Mouse (Mus musculus) heart, embryonic 16.5 days (tissue): ENCODE data around the gene Lamtor2. TPM values are rescaled to one million over a fixed set of nuclear protein-coding genes. Genes with fewer than 3 reads are reported as not detected.

Experiments
- ATAC-seq: fragments of 200-750 bp; cut with Nextera tagmentation; replicated peaks from 2 replicates; pipeline ENCODE4 v1.8.0; 2017; ENCODE audit warnings: moderate number of reproducible peaks; ENCODE audit not compliant: insufficient read depth, low FRiP score; ENCODE audit errors: extremely low read depth
- H3K27ac ChIP-seq: fragments of 300-500 bp; sonication (generic); 2 replicates; pipeline ENCODE4 v1.5.1; 2014; ENCODE audit warnings: mild to moderate bottlenecking, low read length, control low read depth, moderate library complexity
- H3K27me3 ChIP-seq: fragments of 300-500 bp; sonication (generic); 2 replicates; pipeline ENCODE4 v1.6.1; 2014; ENCODE audit warnings: low read length, mixed read lengths; ENCODE audit not compliant: control insufficient read depth, insufficient read depth
- H3K36me3 ChIP-seq: fragments of 300-500 bp; sonication (generic); 2 replicates; pipeline ENCODE4 v1.6.1; 2014; ENCODE audit not compliant: control insufficient read depth, insufficient read depth
- H3K4me1 ChIP-seq: fragments of 300-500 bp; sonication (generic); 2 replicates; pipeline ENCODE4 v1.6.1; 2014; ENCODE audit warnings: low read length, mixed read lengths; ENCODE audit not compliant: control insufficient read depth, insufficient read depth
- H3K4me2 ChIP-seq: fragments of 300-500 bp; sonication (generic); 2 replicates; pipeline ENCODE4 v1.6.1; 2014; ENCODE audit warnings: low read depth, mild to moderate bottlenecking, control low read depth, low read length
- H3K4me3 ChIP-seq: fragments of 300-500 bp; sonication (generic); 2 replicates; pipeline ENCODE4 v1.5.1; 2014; ENCODE audit warnings: mild to moderate bottlenecking, control low read depth, low read length
- H3K9ac ChIP-seq: fragments of 300-500 bp; sonication (generic); 2 replicates; pipeline ENCODE4 v1.6.1; 2014; ENCODE audit warnings: low read length, control low read depth
- H3K9me3 ChIP-seq: fragments of 300-500 bp; sonication (generic); replicated peaks from 2 replicates; pipeline ENCODE4 v1.6.1; 2016; ENCODE audit warnings: low read length; ENCODE audit not compliant: control insufficient read depth
- WGBS: fragments of 180-500 bp; shearing (Covaris S2); extraction: QIAGEN DNeasy Blood & Tissue Kit; methylation state at CpG from one replicate; pipeline ENCODE4 v1.1.7; 2014; 5-methylcytosine and 5-hydroxymethylcytosine counted together
- polyA plus RNA-seq: library from polyadenylated mRNA; unstranded; fragments of >200 nt; fragmentation: Nextera tagmentation; extraction: Ambion mirVana; gene quantifications from 2 replicates; pipeline ENCODE4 v1.2.1, GENCODE M21; 2015

Lamtor2 gene
- polyA plus RNA-seq, 1 experiment from 2014 or later: 139 TPM

DNA sequence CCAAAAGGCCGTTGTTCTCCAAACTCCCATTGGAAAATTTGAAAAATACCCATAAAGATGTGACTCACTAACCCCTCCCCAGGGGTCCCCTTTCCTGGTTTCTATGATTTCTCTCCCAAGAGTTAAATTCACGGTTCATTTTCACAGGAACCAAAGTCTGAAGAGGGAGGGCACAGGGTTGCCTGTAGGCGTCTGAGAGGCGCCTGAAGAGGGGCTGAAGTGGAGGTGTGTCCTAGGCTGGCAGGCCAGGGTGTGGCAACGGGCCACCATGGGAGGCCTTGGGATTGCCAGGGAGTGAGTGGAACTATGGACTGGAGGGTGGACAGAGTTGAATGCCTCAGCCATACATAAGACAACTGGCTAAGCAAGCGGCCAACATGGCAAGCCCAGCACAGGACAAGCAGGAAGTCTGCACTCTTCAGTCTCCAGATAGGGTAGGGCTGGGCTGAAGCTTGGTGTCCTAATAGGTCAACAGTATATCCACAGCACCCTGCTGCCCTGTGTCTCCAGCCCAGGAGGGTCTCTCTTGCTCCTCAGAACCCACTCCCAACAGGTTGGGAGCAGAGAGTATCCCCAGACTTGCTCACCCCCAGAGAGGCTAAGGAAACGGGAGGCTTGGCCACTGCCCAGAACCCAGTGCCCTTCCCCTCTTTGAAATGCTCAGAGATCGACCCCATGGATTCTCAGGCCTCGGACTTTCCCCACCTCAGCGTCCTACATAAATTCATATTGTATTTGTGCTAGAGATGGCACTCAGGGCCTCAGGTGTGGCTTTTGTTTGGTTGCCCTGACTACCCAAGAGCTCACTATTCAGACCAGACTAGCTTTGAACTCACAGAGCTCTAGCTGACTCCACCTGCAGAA lies 38.4 kb downstream of the Lamtor2 start:
- no peak for ATAC-seq
- Histone ChIP-seq H3K9me3 (no peaks in the 10 kb centered on the region), H3K4me3 (no peak overlapping the region), H3K4me2 (no peak overlapping the region), H3K27ac (no peak overlapping the region), H3K9ac (no peak overlapping the region), H3K27me3 (no peaks in the 10 kb centered on the region), H3K4me1 (peaks cover 32% of the 10 kb centered on the region), H3K36me3 (no peaks in the 10 kb centered on the region)
- WGBS: 75% methylated on average over 10 of the region's 10 CpGs

DNA sequence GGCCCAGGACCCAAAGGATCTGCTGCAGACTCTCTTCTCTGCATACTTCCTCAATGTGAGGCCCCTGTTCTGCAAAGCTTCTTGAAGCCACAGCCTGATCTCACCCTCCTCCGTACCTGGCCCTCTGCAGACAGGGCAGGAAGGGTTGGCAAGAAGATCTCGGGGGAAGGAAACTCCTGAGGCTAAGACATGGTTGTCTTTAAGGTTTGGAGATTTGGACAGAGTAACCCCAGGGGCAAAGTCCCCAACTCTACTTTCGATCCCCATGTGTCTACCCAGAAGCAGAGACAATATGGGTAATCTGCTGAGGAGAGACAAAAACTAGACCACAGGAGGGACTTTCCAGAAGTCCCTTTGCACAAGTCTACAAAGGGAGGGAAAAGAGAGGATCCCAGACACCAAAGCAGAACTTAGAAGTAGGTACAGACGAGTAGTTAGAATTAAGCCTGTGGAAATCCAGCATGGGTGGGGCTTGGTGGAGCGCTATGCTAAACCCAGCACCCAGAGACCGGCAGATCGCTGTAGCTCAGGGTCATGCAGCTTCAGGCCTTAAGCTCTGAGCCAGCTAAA lies 39.2 kb downstream of the Lamtor2 start:
- H3K4me1 ChIP-seq: peaks cover 37% of the 10 kb centered on the region
- no peaks in the 10 kb centered on the region for H3K9me3 ChIP-seq
- H3K27ac ChIP-seq: peak overlapping the region; percentile 48; the same call in 1 of the 2 replicates
- H3K9ac ChIP-seq: peak overlapping the region; percentile 30; the same call in 1 of the 2 replicates
- no peak for ATAC-seq
- no peak overlapping the region for H3K4me3 ChIP-seq
- no peaks in the 10 kb centered on the region for H3K36me3 ChIP-seq
- 76% methylated on average over 7 of the region's 7 CpGs for WGBS
- no peaks in the 10 kb centered on the region for H3K27me3 ChIP-seq
- no peak overlapping the region for H3K4me2 ChIP-seq

DNA sequence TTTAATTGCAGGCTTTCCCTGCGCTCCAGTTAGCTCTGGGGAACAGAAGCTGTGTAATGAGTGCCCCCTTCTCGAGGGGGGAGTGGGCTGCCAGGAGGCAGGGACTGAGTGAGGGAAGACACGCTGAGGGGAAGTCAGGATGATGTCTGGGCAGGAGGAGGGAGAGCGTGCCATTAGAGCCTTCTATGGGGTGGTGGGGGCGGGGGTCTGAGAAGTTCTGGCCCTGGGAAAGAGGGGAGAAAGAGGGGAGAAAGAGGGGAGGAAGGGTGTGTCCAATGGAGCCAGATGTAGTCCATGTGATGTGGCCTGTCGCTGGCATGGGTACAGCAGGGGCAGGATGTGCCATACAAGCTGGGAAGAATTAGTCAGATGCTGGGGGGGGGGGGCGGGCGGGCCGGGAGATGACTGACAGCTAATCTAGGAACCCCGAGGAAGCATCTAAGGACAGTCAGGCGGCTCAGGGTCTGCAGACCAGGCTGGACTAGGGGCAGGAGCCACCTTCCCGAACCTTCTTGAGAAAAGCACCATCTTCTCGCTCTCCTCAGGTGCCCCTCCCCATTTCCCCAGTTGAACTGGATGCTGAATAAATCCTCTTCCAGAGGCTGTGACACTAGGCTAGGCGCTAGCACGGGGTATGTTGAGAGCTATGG lies 39.9 kb downstream of the Lamtor2 start:
- H3K9ac ChIP-seq: peak overlapping the region; percentile 32
- no peak for ATAC-seq
- H3K4me3 ChIP-seq: no peak overlapping the region
- no peaks in the 10 kb centered on the region for H3K27me3 ChIP-seq
- H3K27ac ChIP-seq: peak overlapping the region; percentile 56
- H3K36me3 ChIP-seq: no peaks in the 10 kb centered on the region
- no peaks in the 10 kb centered on the region for H3K9me3 ChIP-seq
- WGBS: 31% methylated on average over 12 of the region's 15 CpGs
- no peak overlapping the region for H3K4me2 ChIP-seq
- peaks cover 37% of the 10 kb centered on the region for H3K4me1 ChIP-seq

DNA sequence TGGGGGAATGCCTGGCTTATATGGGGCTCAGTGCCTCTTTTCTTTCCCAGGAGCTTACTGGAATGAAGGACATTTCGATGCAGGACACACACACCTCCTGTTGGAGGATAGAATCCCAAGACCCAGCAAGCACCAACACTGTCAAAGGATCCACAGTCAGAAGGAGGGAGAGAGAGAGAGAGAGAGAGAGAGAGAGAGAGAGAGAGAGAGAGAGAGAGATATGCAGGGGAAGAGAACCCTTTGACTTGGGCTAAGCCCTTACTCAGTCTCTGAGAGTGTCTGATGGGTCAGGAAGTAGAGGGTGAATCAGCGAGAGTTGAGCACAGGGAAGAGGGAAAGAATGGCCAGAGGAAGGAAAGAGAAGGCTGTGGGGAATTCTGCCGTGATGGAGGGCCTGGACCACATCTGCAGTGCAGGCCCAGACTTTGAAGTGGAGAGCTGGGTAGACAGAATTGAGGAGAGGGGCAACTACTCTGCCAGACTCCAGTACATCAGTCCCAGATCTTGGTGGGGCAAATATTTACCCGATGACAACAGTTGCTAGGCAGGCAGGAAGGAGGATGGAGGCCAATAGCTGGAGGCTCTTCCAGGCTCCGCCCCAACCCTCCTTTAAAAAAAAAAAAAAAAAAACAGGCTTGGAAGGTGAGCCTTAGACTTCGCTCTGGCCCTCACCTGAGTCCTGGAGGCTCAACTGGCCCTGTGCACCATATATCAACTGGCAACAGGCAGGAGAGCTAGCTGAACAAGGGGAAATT lies 40.6 kb downstream of the Lamtor2 start:
- ATAC-seq: no peak
- H3K9ac ChIP-seq: peak overlapping the region; percentile 32
- H3K9me3 ChIP-seq: no peaks in the 10 kb centered on the region
- H3K27ac ChIP-seq: peak overlapping the region; percentile 56
- H3K36me3 ChIP-seq: no peaks in the 10 kb centered on the region
- no peak overlapping the region for H3K4me2 ChIP-seq
- H3K4me3 ChIP-seq: no peak overlapping the region
- WGBS: 39% methylated on average over 6 of the region's 6 CpGs
- H3K27me3 ChIP-seq: no peaks in the 10 kb centered on the region
- peaks cover 37% of the 10 kb centered on the region for H3K4me1 ChIP-seq

DNA sequence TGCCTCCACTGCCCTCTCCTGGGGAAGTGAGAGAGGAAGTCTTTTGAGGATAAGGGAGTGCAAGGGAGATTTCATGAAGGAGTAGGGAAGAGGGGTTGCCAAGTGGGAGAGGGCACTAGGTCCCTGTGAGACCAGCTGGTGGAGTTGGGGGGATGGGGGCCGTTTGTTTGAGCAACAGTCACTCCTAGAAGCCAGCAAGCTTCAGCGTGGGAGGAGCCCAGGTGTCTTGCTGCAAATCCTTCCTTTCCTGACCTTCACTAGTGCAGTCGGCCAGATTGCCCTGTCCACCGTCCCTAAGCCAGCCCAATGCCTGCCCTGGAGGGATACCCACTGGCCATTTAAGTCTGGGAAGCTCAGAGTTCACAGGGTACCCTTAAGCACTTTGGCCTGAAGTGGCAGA lies 41.3 kb downstream of the Lamtor2 start:
- no peak overlapping the region for H3K4me2 ChIP-seq
- WGBS: 47% methylated on average over 4 of the region's 4 CpGs
- peaks cover 37% of the 10 kb centered on the region for H3K4me1 ChIP-seq
- H3K27ac ChIP-seq: no peak overlapping the region
- H3K4me3 ChIP-seq: no peak overlapping the region
- H3K36me3 ChIP-seq: no peaks in the 10 kb centered on the region
- no peaks in the 10 kb centered on the region for H3K27me3 ChIP-seq
- H3K9me3 ChIP-seq: no peaks in the 10 kb centered on the region
- no peak for ATAC-seq
- H3K9ac ChIP-seq: no peak overlapping the region

DNA sequence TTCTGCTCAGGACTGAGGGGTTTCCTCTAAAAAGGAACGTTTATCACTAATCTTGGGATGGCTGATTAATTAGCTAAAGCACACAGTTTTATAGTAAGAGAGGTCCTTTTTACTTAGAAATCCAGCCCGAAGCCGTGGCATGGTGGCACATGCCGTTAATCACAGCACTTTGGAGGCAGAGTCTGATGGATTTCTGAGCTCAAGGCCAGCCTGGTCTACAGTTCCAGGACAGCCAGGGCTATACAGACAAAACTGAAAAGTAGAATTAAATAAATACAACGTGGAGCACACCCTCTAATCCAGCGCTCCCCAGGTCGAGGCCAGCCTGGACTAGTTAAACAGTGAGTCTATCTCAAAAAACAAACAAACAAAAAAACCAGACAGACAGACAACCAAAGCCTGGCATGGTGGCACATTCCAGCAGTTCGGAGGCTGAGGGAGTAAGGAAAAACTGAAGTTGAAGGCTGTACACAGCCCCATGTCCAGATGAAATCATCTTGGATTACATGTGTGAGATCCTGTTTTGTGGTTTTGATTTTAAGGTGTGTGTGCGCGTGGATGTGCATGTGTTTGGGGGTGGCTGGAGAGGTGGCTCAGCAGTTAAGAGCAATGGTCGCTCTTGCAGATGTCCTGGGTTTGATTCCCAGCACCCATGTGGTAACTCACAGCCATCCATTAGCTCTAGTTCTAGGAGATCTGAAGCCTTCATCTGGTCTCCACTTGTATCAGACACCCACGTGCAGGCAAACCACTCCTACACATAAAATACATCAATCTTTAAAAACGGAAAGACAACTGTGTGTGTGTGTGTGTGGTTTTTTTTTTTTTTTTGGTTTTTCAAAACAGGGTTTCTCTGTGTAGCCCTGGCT lies 42.2 kb downstream of the Lamtor2 start:
- Histone ChIP-seq H3K36me3 (no peaks in the 10 kb centered on the region), H3K27ac (peak overlapping the region; percentile 94), H3K9me3 (no peaks in the 10 kb centered on the region), H3K4me3 (peak overlapping the region; percentile 58), H3K4me2 (peak overlapping the region; percentile 77), H3K4me1 (peaks cover 37% of the 10 kb centered on the region), H3K9ac (peak overlapping the region; percentile 75), H3K27me3 (no peaks in the 10 kb centered on the region)
- ATAC-seq: no peak
- WGBS: 52% methylated on average over 13 of the region's 13 CpGs

DNA sequence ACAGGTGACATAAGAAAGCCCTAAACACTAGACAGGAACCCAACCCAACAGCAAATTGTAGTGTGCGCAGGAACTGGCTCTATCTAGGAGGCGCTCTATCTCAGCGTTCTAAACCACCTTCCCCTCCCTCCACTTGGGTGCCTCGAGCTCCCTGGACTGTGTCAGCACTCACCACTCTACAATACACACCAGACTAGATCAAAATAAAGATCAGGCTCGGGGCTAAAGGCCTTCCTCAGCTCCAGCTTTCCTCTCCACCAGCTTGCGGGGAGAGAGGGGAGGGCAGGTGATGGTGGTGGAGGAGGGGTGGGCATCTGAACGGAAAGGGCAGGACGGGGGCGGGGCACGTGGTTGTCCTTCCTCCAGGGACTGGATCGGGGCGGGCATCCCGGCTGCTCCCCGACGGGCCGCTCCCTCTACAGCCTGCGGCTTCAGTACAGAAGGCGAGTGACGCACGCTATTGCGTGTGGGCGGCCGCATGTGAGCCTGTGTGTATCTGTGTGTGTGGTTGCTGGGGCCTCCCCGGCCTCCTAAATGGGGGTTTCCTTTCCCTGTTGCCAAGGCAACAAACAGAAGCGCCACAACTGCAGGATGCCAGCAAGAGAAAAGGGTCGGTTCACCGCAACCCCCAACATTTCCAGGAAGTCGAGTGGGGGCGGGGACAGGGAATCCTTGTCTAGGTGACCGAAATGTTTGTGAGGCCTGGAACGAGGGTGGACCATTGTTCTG lies 43.0 kb downstream of the Lamtor2 start, which contains the start of gene Lmna:
Gene Lmna (minus strand): TSS at position 265 of the 729 bp plus-strand sequence.
- no peaks in the 10 kb centered on the region for H3K27me3 ChIP-seq
- peak within 1 kb of the TSS; percentile 75 for H3K9ac ChIP-seq
- H3K9me3 ChIP-seq: no peaks in the 10 kb centered on the region
- WGBS: under 1% methylated on average over 29 of the region's 31 CpGs
- H3K27ac ChIP-seq: peak within 1 kb of the TSS; percentile 94
- peak; percentile 91 for ATAC-seq
- H3K36me3 ChIP-seq: no peaks in the 10 kb centered on the region
- H3K4me3 ChIP-seq: peak within 1 kb of the TSS; percentile 58
- H3K4me2 ChIP-seq: peak within 1 kb of the TSS; percentile 77
- peaks cover 37% of the 10 kb centered on the region for H3K4me1 ChIP-seq
